17 mouse cellular contexts compared by ENCODE assay signal in the genomic region with DNA sequence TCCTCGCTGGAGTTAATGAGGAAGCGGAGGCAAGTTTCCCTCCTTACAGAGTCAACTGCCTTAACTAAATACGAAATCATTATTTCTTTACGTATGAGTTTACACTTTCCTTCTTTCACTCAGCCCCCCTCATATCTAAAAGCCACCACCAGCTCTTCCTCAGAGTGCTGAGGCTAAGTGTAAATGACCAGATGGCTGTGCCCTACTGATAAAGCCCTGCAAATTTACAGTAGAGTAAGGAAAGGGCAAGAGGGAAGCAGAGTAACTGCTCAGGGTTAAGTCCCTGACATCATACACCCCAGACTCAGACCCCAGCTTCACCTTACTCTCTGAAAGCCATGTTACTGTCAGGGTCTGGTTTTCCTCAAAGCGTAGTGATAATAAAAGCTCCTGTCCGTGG. TPM values are rescaled to one million over a fixed set of nuclear protein-coding genes. Genes with fewer than 3 reads are reported as not detected.
"Had no signal": no experiment of that assay in that cellular context is flagged by ENCODE, and none has a peak within 500 bp of the region (broad histone marks: within the 10 kb centered on the region; RNA-seq: fewer than 3 reads in every experiment).

No protein-coding gene starts in this region.

- H3K9ac ChIP-seq: kidney, embryonic 15.5 days; limb, embryonic 12.5 days; lung, embryonic 14.5 days; midbrain, embryonic 12.5 days; neural tube, embryonic 13.5 days had no signal

- H3K4me2 ChIP-seq: kidney, embryonic 15.5 days; limb, embryonic 12.5 days; lung, embryonic 14.5 days; midbrain, embryonic 12.5 days; neural tube, embryonic 13.5 days had no signal

- DNase-seq: kidney, adult 2 months; kidney, postnatal 14 days; layer of hippocampus, adult 9-11 months; layer of hippocampus, postnatal 36 days; lung, embryonic 14.5 days; lung, postnatal 10 days; lung, postnatal 4 days; right cerebral cortex, postnatal 25 days; thymus, postnatal 36 days had no signal

- H3K36me3 ChIP-seq: kidney, embryonic 15.5 days; limb, embryonic 12.5 days; midbrain, embryonic 12.5 days; neural tube, embryonic 13.5 days had no signal

- H3K4me3 ChIP-seq: kidney, embryonic 15.5 days; limb, embryonic 12.5 days; megakaryocyte, embryonic 14.5 days; midbrain, embryonic 12.5 days; neural tube, embryonic 13.5 days had no signal

- H3K9me3 ChIP-seq: kidney, embryonic 15.5 days; limb, embryonic 12.5 days; megakaryocyte, embryonic 14.5 days; midbrain, embryonic 12.5 days; neural tube, embryonic 13.5 days had no signal

- H3K27me3 ChIP-seq: midbrain, embryonic 12.5 days; neural tube, embryonic 13.5 days had no signal

- ATAC-seq: intestine, embryonic 16.5 days; midbrain, embryonic 16.5 days had no signal

- H3K27ac ChIP-seq: kidney, embryonic 15.5 days; limb, embryonic 12.5 days; midbrain, embryonic 12.5 days; neural tube, embryonic 13.5 days had no signal

- H3K4me1 ChIP-seq: limb, embryonic 12.5 days; midbrain, embryonic 12.5 days had no signal

RNA-seq across cellular contexts. Expression of a gene that starts 22.4 kb away (rescaled TPM):
- polyA plus RNA-seq: limb, embryonic 12.5 days; small intestine, adult 2 months had no signal
